Mouse (Mus musculus): ENCODE data around the gene Clns1a. TPM values are rescaled to one million over a fixed set of nuclear protein-coding genes. Genes with fewer than 3 reads are reported as not detected.

Gene Clns1a
- polyA plus RNA-seq, 1 experiment from 2014 or later = 152 TPM

Other genes with a start within 250 kb of the Clns1a start
- gene Kctd14, start 245.3 kb upstream of the Clns1a start, polyA plus RNA-seq (2015; fragmentation: Nextera tagmentation; extraction: Ambion mirVana) = 6.8 and 7.3 TPM in 2 replicates
- 38.7 and 41.2 TPM in 2 replicates for gene Ints4, start 215.7 kb upstream of the Clns1a start, polyA plus RNA-seq (2015; fragmentation: Nextera tagmentation; extraction: Ambion mirVana)
- gene Aamdc, start 117.1 kb upstream of the Clns1a start, polyA plus RNA-seq (2015; fragmentation: Nextera tagmentation; extraction: Ambion mirVana) = 78.6 and 81.8 TPM in 2 replicates
- 11.9 and 16.0 TPM in 2 replicates for gene Rsf1, start 116.7 kb upstream of the Clns1a start, polyA plus RNA-seq (2015; fragmentation: Nextera tagmentation; extraction: Ambion mirVana)
- gene Aqp11, start 41.7 kb downstream of the Clns1a start, polyA plus RNA-seq (2015; fragmentation: Nextera tagmentation; extraction: Ambion mirVana) = 93.4 and 115 TPM in 2 replicates
- 35.8 and 36.3 TPM in 2 replicates for gene Pak1, start 91.9 kb downstream of the Clns1a start, polyA plus RNA-seq (2015; fragmentation: Nextera tagmentation; extraction: Ambion mirVana)
- gene Gdpd4, start 223.3 kb downstream of the Clns1a start, polyA plus RNA-seq (2015; fragmentation: Nextera tagmentation; extraction: Ambion mirVana) = not detected in 2 replicates

Data from intestine, embryonic 16.5 days (tissue).